Mouse (Mus musculus) gastrocnemius, adult 2 months (tissue): ENCODE measurements around the gene Cap2. TPM values are rescaled to one million over a fixed set of nuclear protein-coding genes. Genes with fewer than 3 reads are reported as not detected.

Experiments used
- DNase-seq: peaks from one replicate; pipeline ENCODE4 v3.0.0; 2022
- H3K27ac ChIP-seq: fragments of 200-600 bp; 2 replicates; pipeline ENCODE4 v1.8.1; 2022; ENCODE audit warnings: mild to moderate bottlenecking
- H3K4me3 ChIP-seq: fragments of 200-600 bp; 2 replicates; pipeline ENCODE4 v1.8.1; 2022; ENCODE audit warnings: mild to moderate bottlenecking, moderate library complexity
- CTCF ChIP-seq: fragments of 200-600 bp; IDR thresholded peaks from 2 replicates; pipeline ENCODE4 v1.8.1; 2022; ENCODE audit warnings: antibody characterized with exemption, mild to moderate bottlenecking, moderate library complexity
- intact Hi-C: fragments of 180-260 bp; cut with DNase I; formaldehyde crosslinking; loops from one replicate; pipeline ENCODE4 v1.15.1; 2025
- total RNA-seq, 2 experiments: library from RNA; stranded (reverse); gene quantifications; 2 replicates each; pipeline ENCODE4 v1.2.3; 2021

The Cap2 gene
- total RNA-seq, 2 experiments from 2014 or later = 270 TPM

DNA sequence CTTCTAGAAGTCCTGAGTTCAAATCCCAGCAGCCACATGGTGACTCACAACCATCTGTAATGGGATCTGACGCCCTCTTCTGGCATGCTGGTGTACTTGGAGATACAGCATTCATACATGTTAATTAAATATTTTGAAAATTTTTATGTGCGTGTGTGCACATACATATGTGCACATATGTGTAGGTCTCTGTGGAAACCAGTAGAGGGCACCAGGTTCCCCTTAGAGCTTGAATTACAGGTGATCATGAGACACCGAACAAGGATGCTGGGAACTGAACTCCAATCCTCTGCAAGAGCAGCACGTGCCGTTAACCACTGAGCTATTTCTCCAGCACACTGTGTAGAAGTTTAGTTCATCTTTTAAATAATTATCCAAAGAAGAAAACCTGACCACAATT is 157.6 kb downstream of the Cap2 start:
- intact Hi-C loops = no loop called here
- Histone ChIP-seq H3K4me3 (no peak overlapping the region), H3K27ac (no peak overlapping the region)
- DNase-seq = no peak
- TF ChIP-seq CTCF = peak; percentile 15; the same call in 1 of the 2 replicates

DNA sequence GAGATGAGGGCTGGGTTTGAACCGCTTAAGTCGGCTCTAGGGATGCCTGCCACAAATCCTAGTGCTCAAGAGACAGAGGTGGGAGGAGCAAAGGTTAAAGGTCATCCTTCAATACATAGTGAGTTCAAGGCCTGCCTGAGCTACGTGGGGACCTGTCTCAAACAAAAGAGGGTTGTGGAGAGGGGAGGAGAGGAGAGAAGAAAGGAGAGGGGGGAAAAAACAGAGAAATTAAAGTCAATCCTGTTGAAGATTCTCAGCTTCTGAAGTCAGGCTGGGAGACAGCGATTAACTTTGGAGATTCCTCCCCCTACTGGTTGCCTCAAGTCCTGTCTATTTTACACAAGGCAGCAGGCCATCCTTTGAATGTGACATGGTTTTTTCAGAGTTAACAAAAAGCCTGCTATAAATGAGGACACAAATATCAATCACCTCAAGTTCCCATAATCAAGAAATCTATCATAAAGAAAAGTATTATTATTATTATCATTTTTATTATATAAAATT is 161.9 kb downstream of the Cap2 start:
- Histone ChIP-seq H3K4me3 (no peak overlapping the region), H3K27ac (no peak overlapping the region)
- no peak for DNase-seq
- peak; percentile 72 for TF ChIP-seq CTCF
- intact Hi-C loops = loop anchor here (2.0 kb wide), 2 partner anchors 307 to 353 kb away; no protein-coding TSS in a partner anchor

GRCm38 (mm10) chr13:46669048-46669619 is 167.5 kb downstream of the Cap2 start, which contains the start of gene Fam8a1:
Gene Fam8a1 (plus strand): TSS chr13:46669522.
- Histone ChIP-seq H3K27ac (peak within 1 kb of the TSS; percentile 96), H3K4me3 (peak within 1 kb of the TSS; percentile 91)
- no peak for TF ChIP-seq CTCF
- intact Hi-C loops = loop anchor here (5.0 kb wide), 1 partner anchor 247 kb away; no protein-coding TSS in a partner anchor
- peak; percentile 94 for DNase-seq

- peak; percentile 52 for DNase-seq
- peak overlapping the region; percentile 96 for H3K27ac ChIP-seq
- TF ChIP-seq CTCF = peak; percentile 26; the same call in 1 of the 2 replicates
- peak overlapping the region; percentile 91 for H3K4me3 ChIP-seq
- intact Hi-C loops = loop anchor here (5.0 kb wide), 1 partner anchor 247 kb away; no protein-coding TSS in a partner anchor
Observed at GRCm38 (mm10) chr13:46669620-46670271, 168.1 kb downstream of the Cap2 start.

GRCm38 (mm10) chr13:46670514-46670913 is 168.9 kb downstream of the Cap2 start:
- intact Hi-C loops = no loop called here
- no peak for TF ChIP-seq CTCF
- peak overlapping the region; percentile 96 for H3K27ac ChIP-seq
- H3K4me3 ChIP-seq = peak overlapping the region; percentile 91
- no peak for DNase-seq

DNA sequence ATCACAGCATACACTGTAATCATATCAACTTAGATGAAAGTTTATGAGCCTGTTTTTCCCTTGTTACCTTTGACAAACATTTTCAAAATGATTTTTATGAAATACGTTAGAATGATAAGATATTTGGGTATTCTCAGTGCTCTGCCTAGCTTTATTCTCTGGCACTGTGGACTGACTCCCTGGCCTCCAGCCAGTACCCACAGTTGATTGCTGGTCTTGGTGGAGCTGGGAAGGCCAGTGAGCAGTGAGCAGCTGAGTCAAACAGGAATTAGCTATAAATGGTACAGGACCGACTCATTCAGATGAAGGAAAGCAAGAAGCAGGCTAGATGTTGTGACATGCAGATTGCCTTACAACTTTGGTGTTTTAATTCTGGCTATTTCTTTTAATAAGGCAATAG is 173.0 kb downstream of the Cap2 start:
- Histone ChIP-seq H3K27ac (peak overlapping the region; percentile 20; the same call in 1 of the 2 replicates), H3K4me3 (no peak overlapping the region)
- TF ChIP-seq CTCF = no peak
- intact Hi-C loops = no loop called here
- DNase-seq = peak; percentile 44

DNA sequence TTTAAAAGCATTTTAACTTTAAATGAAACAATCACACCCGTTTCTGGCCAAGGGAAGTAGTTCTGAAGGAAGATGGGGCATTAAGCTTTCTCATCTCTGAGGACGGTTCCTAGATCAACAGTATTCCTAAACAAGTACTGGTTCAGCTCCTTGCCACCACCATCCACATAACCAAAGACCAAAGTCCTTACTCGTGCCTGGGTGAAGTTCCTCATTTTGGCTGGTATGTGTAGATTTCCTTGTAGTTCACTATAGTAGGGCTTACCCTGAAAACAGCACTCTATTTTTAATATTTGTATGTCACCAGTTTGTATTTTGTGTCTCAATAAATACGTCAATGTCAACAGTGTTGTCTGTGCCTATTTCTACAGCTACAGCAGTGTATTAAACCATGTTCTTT is 176.1 kb downstream of the Cap2 start:
- no peak for TF ChIP-seq CTCF
- Histone ChIP-seq H3K27ac (no peak overlapping the region), H3K4me3 (no peak overlapping the region)
- intact Hi-C loops = no loop called here
- no peak for DNase-seq

- intact Hi-C loops = no loop called here
Observed at GRCm38 (mm10) chr13:46682921-46683320, 181.3 kb downstream of the Cap2 start.

GRCm38 (mm10) chr13:46683370-46683769 is 181.7 kb downstream of the Cap2 start:
- no peak overlapping the region for H3K27ac ChIP-seq
- TF ChIP-seq CTCF = no peak
- intact Hi-C loops = no loop called here
- H3K4me3 ChIP-seq = no peak overlapping the region
- no peak for DNase-seq

More at GRCm38 (mm10) chr13:46682921-46683320, 181.3 kb downstream of the Cap2 start:
- H3K4me3 ChIP-seq = no peak overlapping the region
- H3K27ac ChIP-seq = no peak overlapping the region
- no peak for TF ChIP-seq CTCF
- DNase-seq = peak; percentile 45

DNA sequence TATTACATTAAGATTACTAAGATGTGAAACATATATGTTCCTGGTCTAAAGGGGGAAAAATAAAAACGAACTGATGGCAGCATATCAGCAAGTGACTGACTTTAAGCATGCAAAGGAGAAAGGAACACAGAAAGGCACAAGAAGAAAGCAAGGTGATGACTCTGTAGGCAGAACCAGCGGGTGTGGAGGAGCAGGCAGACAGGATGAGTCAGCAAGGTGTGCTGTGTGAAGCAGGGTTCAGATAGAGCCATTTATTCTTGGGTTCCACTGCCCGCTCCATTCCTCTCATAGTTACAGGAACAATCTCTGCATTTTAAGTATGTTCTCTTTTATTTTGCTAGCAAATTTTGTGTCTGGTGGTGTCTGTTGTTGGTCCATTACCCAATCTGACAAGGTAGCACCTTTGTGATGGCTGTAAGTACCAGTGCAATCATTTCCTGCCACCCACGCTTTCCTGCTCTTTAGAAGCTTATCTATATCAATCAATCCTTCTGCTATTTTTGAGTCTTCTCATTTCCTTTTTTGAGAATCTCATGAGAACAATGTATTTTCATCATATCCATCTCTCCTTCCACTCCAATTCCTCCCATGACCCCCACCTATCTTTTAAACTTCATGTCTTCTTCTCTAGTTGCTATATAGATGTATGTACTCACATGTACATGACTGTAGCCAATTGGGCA is 189.1 kb downstream of the Cap2 start:
- H3K27ac ChIP-seq = no peak overlapping the region
- DNase-seq = no peak
- intact Hi-C loops = no loop called here
- no peak overlapping the region for H3K4me3 ChIP-seq
- TF ChIP-seq CTCF = no peak

DNA sequence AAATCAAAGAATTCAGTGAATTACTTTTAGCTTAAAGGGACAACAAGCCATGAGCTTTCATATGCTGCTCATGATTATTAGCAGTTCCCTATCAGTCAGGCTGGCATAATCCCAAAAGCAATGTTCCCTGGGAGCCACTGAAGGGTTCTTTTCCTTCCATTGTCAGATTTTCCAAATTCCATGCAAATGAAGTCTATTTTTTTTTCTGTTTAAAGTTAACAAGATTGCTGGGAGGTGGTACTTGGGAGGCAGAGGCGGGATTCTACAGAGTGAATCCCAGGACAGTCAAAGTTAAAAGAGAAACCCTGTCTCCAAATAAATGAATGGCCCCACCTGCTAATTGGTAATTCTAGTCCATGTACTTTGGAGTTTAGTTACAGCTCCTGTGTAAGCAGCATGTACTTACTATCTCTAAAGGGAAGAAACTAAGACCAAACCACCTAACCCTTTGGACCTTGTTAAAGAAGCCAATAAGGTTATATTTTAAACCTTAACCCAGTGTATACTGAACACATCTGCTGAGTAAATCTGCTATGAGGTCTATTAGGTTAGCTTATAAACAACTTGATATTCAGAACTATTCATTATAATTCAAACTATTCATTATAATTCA is 193.8 kb downstream of the Cap2 start:
- no peak for TF ChIP-seq CTCF
- no peak overlapping the region for H3K27ac ChIP-seq
- H3K4me3 ChIP-seq = no peak overlapping the region
- intact Hi-C loops = no loop called here
- DNase-seq = no peak

- Histone ChIP-seq H3K4me3 (no peak overlapping the region), H3K27ac (no peak overlapping the region)
- intact Hi-C loops = no loop called here
- no peak for DNase-seq
- TF ChIP-seq CTCF = no peak
Observed at GRCm38 (mm10) chr13:46695932-46696331, 194.3 kb downstream of the Cap2 start.
